Comparison of ENCODE assay signal across 17 mouse cellular contexts in genomic region chr17:87286481-87287143, GRCm38 (mm10). TPM values are rescaled to one million over a fixed set of nuclear protein-coding genes. Genes with fewer than 3 reads are reported as not detected.
DNase-seq lines count a peak whose midpoint lies in the region; ATAC-seq and TF ChIP-seq lines count a peak whose summit lies in the region.
"Had no signal": no experiment of that assay in that cellular context is flagged by ENCODE, and none has a peak within 500 bp of the region (broad histone marks: within the 10 kb centered on the region; RNA-seq: fewer than 3 reads in every experiment).

No protein-coding gene starts in this region.

- no peak for TF ChIP-seq POLR2A in spleen, adult 2 months (IDR thresholded peaks at IDR 0.05; ENCODE audit: low read depth, low read length)

- no peak for TF ChIP-seq CTCF in kidney, postnatal 0 days (IDR thresholded peaks at IDR 0.05; ENCODE audit: low read depth)
- no peak for TF ChIP-seq CTCF in spleen, adult 2 months (IDR thresholded peaks at IDR 0.05; ENCODE audit: extremely low read depth, insufficient read depth, insufficient read length, insufficient replicate concordance)

- H3K36me3 ChIP-seq in kidney, postnatal 0 days (ENCODE audit: insufficient read depth, low read length): no peaks in the 10 kb centered on the region
- H3K36me3 ChIP-seq in spleen, adult 2 months (ENCODE audit: control insufficient read depth, insufficient read depth, low read length): peaks cover 6% of the 10 kb centered on the region; the same call in 1 of the 2 replicates
- H3K36me3 ChIP-seq in splenic B cell, adult 2 months (ENCODE audit: control insufficient read depth, insufficient read depth, low read length, poor library complexity, severe bottlenecking): peaks cover 11% of the 10 kb centered on the region
- H3K36me3 ChIP-seq: forebrain, embryonic 12.5 days; heart, embryonic 15.5 days; neural tube, embryonic 13.5 days had no signal

- 0 out of 2 replicates have a peak overlapping the region, but pooled peaks have one; percentile 36 for H3K27ac ChIP-seq in kidney, postnatal 0 days
- H3K27ac ChIP-seq in spleen, adult 2 months (ENCODE audit: insufficient read depth, low read length): peak overlapping the region; percentile 79
- H3K27ac ChIP-seq: forebrain, embryonic 12.5 days; heart, embryonic 15.5 days; layer of hippocampus, adult 2 months; neural tube, embryonic 13.5 days had no signal

- no peak overlapping the region for H3K9ac ChIP-seq in kidney, postnatal 0 days (ENCODE audit: low read depth, low read length)
- H3K9ac ChIP-seq: forebrain, embryonic 12.5 days; heart, embryonic 15.5 days had no signal

- no peaks in the 10 kb centered on the region for H3K9me3 ChIP-seq in kidney, postnatal 0 days (replicated peaks; ENCODE audit: low read length)
- H3K9me3 ChIP-seq: forebrain, embryonic 12.5 days; heart, embryonic 15.5 days; neural tube, embryonic 13.5 days had no signal

- WGBS in kidney, postnatal 0 days: 59% methylated on average over 8 of the region's 8 CpGs
- 40% methylated on average over 8 of the region's 8 CpGs for WGBS in spleen, adult 2 months

- H3K4me1 ChIP-seq in kidney, postnatal 0 days (replicated peaks; ENCODE audit: insufficient read depth, low read length): peaks cover 5% of the 10 kb centered on the region
- peaks cover 28% of the 10 kb centered on the region; the same call in 1 of the 2 replicates for H3K4me1 ChIP-seq in spleen, adult 2 months (ENCODE audit: control insufficient read depth, insufficient read depth, insufficient read length)

- H3K4me3 ChIP-seq in kidney, postnatal 0 days (replicated peaks; ENCODE audit: low read depth, low read length): no peak overlapping the region
- no peak overlapping the region for H3K4me3 ChIP-seq in spleen, adult 2 months (ENCODE audit: extremely low read depth, insufficient read depth, insufficient read length)
- H3K4me3 ChIP-seq: forebrain, embryonic 12.5 days; heart, embryonic 15.5 days; layer of hippocampus, adult 2 months; neural tube, embryonic 13.5 days had no signal

- DNase-seq in kidney, postnatal 0 days (ENCODE audit: low spot score): no peak
- DNase-seq in kidney, adult 8-10 months: no peak
- no peak for DNase-seq in spleen, adult 2 months (ENCODE audit: low read depth in 1 of 2, low spot score in 2 of 2)
- DNase-seq in spleen, postnatal 4 days (ENCODE audit: low spot score in 2 of 2): no peak
- peak; percentile 26 for DNase-seq in splenic B cell, adult 2 months (ENCODE audit: low read depth, low spot score)
- DNase-seq in gastrocnemius, adult 18-20 months (ENCODE audit: low spot score): no peak
- DNase-seq: adrenal gland, postnatal 14 days; cerebellum, adult 9-10 months; embryo, embryonic 11 days; heart, adult 18-20 months; liver; right cerebral cortex, postnatal 25 days had no signal

- H3K27me3 ChIP-seq in kidney, postnatal 0 days (ENCODE audit: insufficient read depth, low read length): no peaks in the 10 kb centered on the region
- no peaks in the 10 kb centered on the region for H3K27me3 ChIP-seq in spleen, adult 2 months (ENCODE audit: control insufficient read depth, insufficient read depth, low read length)
- H3K27me3 ChIP-seq in splenic B cell, adult 2 months (ENCODE audit: control insufficient read depth, insufficient read depth, low read length, poor library complexity, severe bottlenecking): no peaks in the 10 kb centered on the region

- H3K4me2 ChIP-seq in kidney, postnatal 0 days (ENCODE audit: low read length): no peak overlapping the region
- H3K4me2 ChIP-seq: forebrain, embryonic 12.5 days; heart, embryonic 15.5 days; neural tube, embryonic 13.5 days had no signal

- ATAC-seq in kidney, postnatal 0 days (replicated peaks; ENCODE audit: low FRiP score, low read depth): no peak
- no peak for ATAC-seq in granulocyte monocyte progenitor cell, adult 5-6 weeks (replicated peaks; ENCODE audit: poor library complexity, severe bottlenecking)

RNA-seq across cellular contexts. Expression of gene Ttc7, which starts 3.9 kb away (rescaled TPM):
- 15.4 and 16.3 TPM in 2 replicates for polyA plus RNA-seq in kidney, postnatal 0 days (2015; fragmentation: Nextera tagmentation; extraction: Ambion mirVana)
- 88.6 and 234 TPM in 2 replicates for polyA plus RNA-seq in spleen, adult 2 months (2012; rRNA removed)
- 68.9 and 94.1 TPM in 2 replicates for total RNA-seq in granulocyte monocyte progenitor cell, adult 5-6 weeks (2014; fragmentation: Nextera tagmentation)
- total RNA-seq in granulocyte monocyte progenitor cell, adult 5-6 weeks (2017): 42.2 and 46.7 TPM in 2 replicates
- total RNA-seq in gastrocnemius, adult 18-20 months (2021): 10 to 100 TPM in 1 of 2 experiments, 1 to 10 TPM in 1; 8.6 to 10.6 TPM

RNA-seq across cellular contexts. Expression of gene Mcfd2, which starts 20.9 kb away (rescaled TPM):
- 140 and 151 TPM in 2 replicates for polyA plus RNA-seq in kidney, postnatal 0 days (2015; fragmentation: Nextera tagmentation; extraction: Ambion mirVana)
- 38.5 and 47.0 TPM in 2 replicates for polyA plus RNA-seq in spleen, adult 2 months (2012; rRNA removed)
- total RNA-seq in granulocyte monocyte progenitor cell, adult 5-6 weeks (2014; fragmentation: Nextera tagmentation): 64.9 and 73.6 TPM in 2 replicates
- 112 and 128 TPM in 2 replicates for total RNA-seq in granulocyte monocyte progenitor cell, adult 5-6 weeks (2017)
- 10 to 100 TPM; 20.9 to 27.6 TPM for total RNA-seq in gastrocnemius, adult 18-20 months (2021)
